8 mouse cellular contexts compared by ENCODE assay signal in genomic region chr3:41083790-41084112, GRCm38 (mm10). TPM values are rescaled to one million over a fixed set of nuclear protein-coding genes. Genes with fewer than 3 reads are reported as not detected.
DNase-seq lines count a peak whose midpoint lies in the region; ATAC-seq and TF ChIP-seq lines count a peak whose summit lies in the region.

No protein-coding gene starts in this region.

- TF ChIP-seq CTCF in left cerebral cortex, adult 2 months (IDR thresholded peaks at IDR 0.05): no peak

- H3K4me1 ChIP-seq in midbrain, embryonic 16.5 days (ENCODE audit: control insufficient read depth, insufficient read depth, low read length): peaks cover 23% of the 10 kb centered on the region

- H3K36me3 ChIP-seq in midbrain, embryonic 16.5 days (ENCODE audit: control insufficient read depth, insufficient read depth, low read length): no peaks in the 10 kb centered on the region

- H3K4me3 ChIP-seq in left cerebral cortex, adult 2 months: peak overlapping the region; percentile 78
- H3K4me3 ChIP-seq in midbrain, embryonic 16.5 days (ENCODE audit: low read depth, low read length): peak overlapping the region; percentile 92

- H3K9me3 ChIP-seq in midbrain, embryonic 16.5 days (replicated peaks; ENCODE audit: control insufficient read depth, low read length, poor library complexity, severe bottlenecking): no peaks in the 10 kb centered on the region

- intact Hi-C loops in left cerebral cortex, adult 2 months (cut with DNase I): loop anchor here (2.0 to 5.0 kb wide), 3 partner anchors 131 to 481 kb away; partner anchors contain the start of genes Abhd18 and Mfsd8

- peak overlapping the region; percentile 96 for H3K27ac ChIP-seq in left cerebral cortex, adult 2 months
- peak overlapping the region; percentile 95 for H3K27ac ChIP-seq in midbrain, embryonic 16.5 days (ENCODE audit: low read length)

- H3K27me3 ChIP-seq in midbrain, embryonic 16.5 days (ENCODE audit: control insufficient read depth, insufficient read depth, low read depth, low read length): no peaks in the 10 kb centered on the region

- H3K9ac ChIP-seq in midbrain, embryonic 16.5 days (ENCODE audit: low read depth, low read length): peak overlapping the region; percentile 90

- DNase-seq in left cerebral cortex, adult 2 months (ENCODE audit: extremely low spot score in 1 of 2, low spot score in 2 of 2): no peak
- no peak for DNase-seq in left cerebral cortex, adult 11 months (ENCODE audit: low spot score)
- no peak for DNase-seq in layer of hippocampus, postnatal 25 days (ENCODE audit: extremely low spot score in 1 of 2, low spot score in 1 of 2)
- no peak for DNase-seq in cerebellum, adult 8-10 months
- no peak for DNase-seq in urinary bladder, postnatal 14 days (ENCODE audit: low spot score)

- 0% methylated on average over 6 of the region's 6 CpGs for WGBS in midbrain, embryonic 16.5 days

- peak overlapping the region; percentile 78 for H3K4me2 ChIP-seq in midbrain, embryonic 16.5 days (ENCODE audit: low read length)

- peak; percentile 10 for ATAC-seq in common myeloid progenitor, adult 5-6 weeks (replicated peaks; ENCODE audit: low read depth, poor library complexity, severe bottlenecking)
- ATAC-seq in inflammation-experienced regulatory T-cells, adult 6 months: peak; percentile 13
- ATAC-seq in midbrain, embryonic 16.5 days: peak; percentile 50

RNA-seq across cellular contexts. Expression of gene Pgrmc2, which starts 0.9 kb away (rescaled TPM):
- total RNA-seq in left cerebral cortex, adult 2 months (2021): 10 to 100 TPM; 58.1 to 58.5 TPM
- 20.4 and 24.3 TPM in 2 replicates for total RNA-seq in common myeloid progenitor, adult 5-6 weeks (2017)
- polyA plus RNA-seq in inflammation-experienced regulatory T-cells, adult 6 months (2017; shearing (Covaris generic)): 1 to 10 TPM; 2.8 to 4.8 (median 2.9) TPM
- 25.8 and 27.3 TPM in 2 replicates for polyA plus RNA-seq in midbrain, embryonic 16.5 days (2015; fragmentation: Nextera tagmentation; extraction: Ambion mirVana)
- 10 to 100 TPM; 51.1 to 52.5 TPM for total RNA-seq in layer of hippocampus, postnatal 25 days (2021)
